Mouse (Mus musculus) kidney, postnatal 0 days (tissue): ENCODE data around the gene Megf8. TPM values are rescaled to one million over a fixed set of nuclear protein-coding genes. Genes with fewer than 3 reads are reported as not detected.
A peak's percentile ranks its signal among the peaks of the same experiment; 100 is the strongest.

Source experiments
- ATAC-seq: fragments of 200-750 bp; cut with Nextera tagmentation; replicated peaks from 2 replicates; pipeline ENCODE4 v1.8.0; 2017; ENCODE audit warnings: low read depth, moderate number of reproducible peaks, moderate TSS enrichment, moderate library complexity; ENCODE audit not compliant: low FRiP score
- DNase-seq: peaks from one replicate; pipeline ENCODE4 v3.0.0-alpha.2; 2016; ENCODE audit warnings: low spot score
- H3K27ac ChIP-seq: fragments of 300-500 bp; sonication (generic); 2 replicates; pipeline ENCODE4 v1.5.1; 2014; ENCODE audit warnings: mild to moderate bottlenecking
- H3K27me3 ChIP-seq: fragments of 300-500 bp; sonication (generic); 2 replicates; pipeline ENCODE4 v1.6.1; 2014; ENCODE audit warnings: low read length, mixed read lengths; ENCODE audit not compliant: insufficient read depth
- H3K36me3 ChIP-seq: fragments of 300-500 bp; sonication (generic); 2 replicates; pipeline ENCODE4 v1.6.1; 2014; ENCODE audit warnings: low read length, mixed read lengths; ENCODE audit not compliant: insufficient read depth
- H3K4me1 ChIP-seq: fragments of 300-500 bp; sonication (generic); replicated peaks from 2 replicates; pipeline ENCODE4 v1.6.1; 2014; ENCODE audit warnings: antibody characterized with exemption, low read length, mixed read lengths; ENCODE audit not compliant: insufficient read depth
- H3K4me2 ChIP-seq: fragments of 300-500 bp; sonication (generic); 2 replicates; pipeline ENCODE4 v1.6.1; 2014; ENCODE audit warnings: mild to moderate bottlenecking, low read length, moderate library complexity, mixed read lengths
- H3K4me3 ChIP-seq: fragments of 300-500 bp; sonication (generic); replicated peaks from 2 replicates; pipeline ENCODE4 v1.5.1; 2014; ENCODE audit warnings: low read depth, low read length
- H3K9ac ChIP-seq: fragments of 300-500 bp; sonication (generic); 2 replicates; pipeline ENCODE4 v1.6.1; 2014; ENCODE audit warnings: low read depth, low read length
- H3K9me3 ChIP-seq: fragments of 300-500 bp; sonication (generic); replicated peaks from 2 replicates; pipeline ENCODE4 v1.6.1; 2016; ENCODE audit warnings: low read length, inconsistent platforms, mixed read lengths
- CTCF ChIP-seq: IDR thresholded peaks from 2 replicates; pipeline ENCODE4 v1.5.1; 2016; ENCODE audit warnings: antibody characterized with exemption, low read depth, mild to moderate bottlenecking, moderate library complexity
- WGBS: fragments of 180-500 bp; shearing (Covaris S2); extraction: QIAGEN DNeasy Blood & Tissue Kit; methylation state at CpG from one replicate; pipeline ENCODE4 v1.1.7; 2014; 5-methylcytosine and 5-hydroxymethylcytosine counted together
- polyA plus RNA-seq: library from polyadenylated mRNA; unstranded; fragments of >200 nt; fragmentation: Nextera tagmentation; extraction: Ambion mirVana; gene quantifications from 2 replicates; pipeline ENCODE4 v1.2.1, GENCODE M21; 2015

Gene Megf8
- polyA plus RNA-seq, 1 experiment from 2014 or later = 8.1 TPM

GRCm38 (mm10) chr7:25294960-25295722 lies 21.8 kb upstream of the Megf8 start:
- Histone ChIP-seq H3K4me2 (no peak overlapping the region), H3K9ac (no peak overlapping the region), H3K9me3 (no peaks in the 10 kb centered on the region), H3K4me3 (no peak overlapping the region), H3K27me3 (no peaks in the 10 kb centered on the region), H3K27ac (no peak overlapping the region), H3K4me1 (no peaks in the 10 kb centered on the region; the same call in 1 of the 2 replicates), H3K36me3 (peaks cover 26% of the 10 kb centered on the region; the same call in 1 of the 2 replicates)
- 83% methylated on average over 12 of the region's 12 CpGs for WGBS
- TF ChIP-seq CTCF = no peak
- no peak for DNase-seq
- ATAC-seq = no peak

- DNase-seq (peak; percentile 66), ATAC-seq (peak; percentile 18; the same call in 1 of the 2 replicates)
- Histone ChIP-seq H3K4me1 (no peaks in the 10 kb centered on the region; the same call in 1 of the 2 replicates), H3K4me2 (peak overlapping the region; percentile 94), H3K4me3 (peak overlapping the region; percentile 81), H3K9me3 (no peaks in the 10 kb centered on the region), H3K27me3 (no peaks in the 10 kb centered on the region), H3K27ac (peak overlapping the region; percentile 95), H3K9ac (peak overlapping the region; percentile 74), H3K36me3 (peaks cover 19% of the 10 kb centered on the region; the same call in 1 of the 2 replicates)
- TF ChIP-seq CTCF = no peak
- 1% methylated on average over 21 of the region's 21 CpGs for WGBS
Observed at GRCm38 (mm10) chr7:25296945-25297453, 20.0 kb upstream of the Megf8 start.

GRCm38 (mm10) chr7:25297454-25298325 lies 19.3 kb upstream of the Megf8 start, which contains the start of gene Pafah1b3:
TSS of gene Pafah1b3 (minus strand) at chr7:25297986.
- peak within 1 kb of the TSS; percentile 94 for H3K4me2 ChIP-seq
- no peaks in the 10 kb centered on the region; the same call in 1 of the 2 replicates for H3K4me1 ChIP-seq
- no peaks in the 10 kb centered on the region for H3K9me3 ChIP-seq
- under 1% methylated on average over 52 of the region's 52 CpGs for WGBS
- peaks cover 12% of the 10 kb centered on the region; the same call in 1 of the 2 replicates for H3K36me3 ChIP-seq
- H3K27me3 ChIP-seq = no peaks in the 10 kb centered on the region
- peak within 1 kb of the TSS; percentile 81 for H3K4me3 ChIP-seq
- H3K27ac ChIP-seq = peak within 1 kb of the TSS; percentile 95
- peak within 1 kb of the TSS; percentile 74 for H3K9ac ChIP-seq
- ATAC-seq = peak; percentile 91
- TF ChIP-seq CTCF = peak; percentile 58; the same call in 1 of the 2 replicates
- peak; percentile 96 for DNase-seq

- DNase-seq (peak; percentile 65), ATAC-seq (peak; percentile 25)
- H3K4me1 ChIP-seq = peaks cover 3% of the 10 kb centered on the region; the same call in 1 of the 2 replicates
- H3K27me3 ChIP-seq = no peaks in the 10 kb centered on the region
- TF ChIP-seq CTCF = no peak
- 62% methylated on average over 19 of the region's 19 CpGs for WGBS
- H3K4me3 ChIP-seq = no peak within 1 kb of the TSS
- H3K36me3 ChIP-seq = no peaks in the 10 kb centered on the region
- no peak within 1 kb of the TSS for H3K4me2 ChIP-seq
- no peak within 1 kb of the TSS for H3K27ac ChIP-seq
- no peak within 1 kb of the TSS for H3K9ac ChIP-seq
- H3K9me3 ChIP-seq = no peaks in the 10 kb centered on the region
Observed at GRCm38 (mm10) chr7:25301063-25301462, 15.9 kb upstream of the Megf8 start, which contains the start of gene Prr19. TSS of gene Prr19 (plus strand) at chr7:25301411.

GRCm38 (mm10) chr7:25303003-25303684 lies 13.8 kb upstream of the Megf8 start:
- no peaks in the 10 kb centered on the region for H3K36me3 ChIP-seq
- H3K4me1 ChIP-seq = 0 out of 2 replicates have a peak, but pooled peaks cover 5% of the 10 kb centered on the region
- peaks cover 1% of the 10 kb centered on the region; the same call in 1 of the 2 replicates for H3K27me3 ChIP-seq
- no peaks in the 10 kb centered on the region for H3K9me3 ChIP-seq
- no peak for ATAC-seq
- DNase-seq = no peak
- no peak overlapping the region for H3K27ac ChIP-seq
- no peak overlapping the region for H3K4me3 ChIP-seq
- 67% methylated on average over 9 of the region's 9 CpGs for WGBS
- H3K4me2 ChIP-seq = no peak overlapping the region
- no peak overlapping the region for H3K9ac ChIP-seq
- TF ChIP-seq CTCF = no peak
